Mouse (Mus musculus): Measurements from ENCODE around the gene 8030474K03Rik.
"Not testable (repeated sequence)": the region's sequence is repeated elsewhere in the genome, so short reads cannot be mapped to it uniquely, and the experiment has no call there.

The 8030474K03Rik gene

DNA sequence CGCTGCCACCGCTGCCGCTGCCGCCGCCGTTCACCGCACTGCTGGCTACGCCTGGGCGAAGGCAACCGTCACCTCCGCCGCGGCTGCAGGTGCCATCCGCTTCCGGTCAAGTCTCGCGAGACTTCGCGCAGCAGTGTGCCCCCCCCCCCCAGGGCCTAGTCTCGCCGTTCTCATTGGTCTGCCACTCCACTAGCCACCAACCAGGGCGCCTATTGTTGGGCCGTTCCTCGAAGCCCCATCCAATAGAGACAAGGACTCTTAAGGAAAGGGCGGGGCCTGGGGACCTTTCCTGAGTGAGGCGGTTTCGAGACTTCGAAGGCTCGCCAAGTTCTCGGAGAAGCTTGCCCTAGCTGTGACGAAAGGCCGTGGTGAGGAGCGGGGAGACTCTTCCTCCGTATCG is at the start of gene 8030474K03Rik, which contains the start of gene Gm4779:
Gene 8030474K03Rik (plus strand): TSS at position 315 of the 400 bp plus-strand sequence.
Gene Gm4779 (minus strand): TSS at position 82 of the 400 bp plus-strand sequence.
- DNase-seq (ENCODE audit: inconsistent age in 2 of 2, low spot score in 1 of 2) = no peak

DNA sequence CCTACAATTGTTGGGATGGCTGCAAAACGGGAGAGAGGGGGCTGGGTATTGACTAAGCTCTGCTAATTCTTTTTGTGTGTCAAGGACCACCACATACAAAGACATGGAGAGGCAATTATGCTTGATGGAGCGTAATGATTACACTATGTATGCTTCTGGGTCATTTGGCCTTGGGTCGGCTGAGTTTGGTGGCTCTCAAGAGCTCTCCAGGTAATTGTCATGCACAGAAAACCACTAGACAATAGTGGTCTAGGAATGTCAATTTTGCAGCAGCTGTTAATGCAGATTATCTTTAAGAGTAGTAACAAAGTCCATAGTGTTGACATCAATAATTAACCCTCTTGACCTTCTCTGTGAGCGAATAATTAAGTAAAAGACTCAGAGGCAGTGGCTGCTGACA is 44.3 kb upstream of the 8030474K03Rik start:
- no peak for DNase-seq (ENCODE audit: inconsistent age in 2 of 2, low spot score in 1 of 2)

DNA sequence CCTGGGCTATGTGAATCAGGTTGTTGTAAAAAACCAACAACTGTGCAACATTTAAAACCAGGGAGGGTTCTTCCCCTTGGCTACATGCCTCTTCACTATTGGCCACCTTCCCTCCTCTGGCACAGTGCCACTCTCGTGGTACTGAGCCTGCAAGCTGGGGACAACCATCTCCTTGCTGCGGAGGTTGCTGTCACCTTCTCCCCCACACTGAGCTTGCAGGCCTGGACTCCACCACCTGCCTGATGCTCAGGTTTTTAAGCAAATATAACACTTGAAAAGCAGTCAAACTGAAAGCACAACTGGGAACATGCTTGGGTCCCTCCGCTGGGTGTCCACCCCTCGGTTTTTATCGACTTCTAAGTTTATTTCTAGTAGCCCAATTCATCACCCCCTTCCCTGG is 40.0 kb upstream of the 8030474K03Rik start:
- DNase-seq (ENCODE audit: inconsistent age in 2 of 2, low spot score in 1 of 2) = no peak

DNA sequence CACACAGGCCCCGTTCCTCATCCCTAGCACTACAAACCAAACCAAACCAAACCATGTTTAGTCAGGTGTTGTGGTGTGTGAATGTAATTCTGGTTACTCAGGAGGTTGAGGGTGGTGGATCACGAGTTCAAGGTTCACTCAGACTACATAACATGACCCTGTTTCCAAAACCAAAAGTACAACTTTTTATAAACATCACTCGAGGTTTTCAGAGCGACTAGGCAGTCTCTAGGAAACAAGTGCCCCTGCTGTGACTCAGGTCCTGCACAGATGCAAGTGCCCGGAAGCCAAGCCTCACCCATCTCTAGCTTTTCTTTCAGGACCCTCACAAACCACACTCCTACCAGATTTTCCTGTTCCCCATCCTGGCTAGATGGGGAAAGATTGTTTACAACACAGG is 29.8 kb upstream of the 8030474K03Rik start:
- DNase-seq (ENCODE audit: inconsistent age in 2 of 2, low spot score in 1 of 2) = no peak

DNA sequence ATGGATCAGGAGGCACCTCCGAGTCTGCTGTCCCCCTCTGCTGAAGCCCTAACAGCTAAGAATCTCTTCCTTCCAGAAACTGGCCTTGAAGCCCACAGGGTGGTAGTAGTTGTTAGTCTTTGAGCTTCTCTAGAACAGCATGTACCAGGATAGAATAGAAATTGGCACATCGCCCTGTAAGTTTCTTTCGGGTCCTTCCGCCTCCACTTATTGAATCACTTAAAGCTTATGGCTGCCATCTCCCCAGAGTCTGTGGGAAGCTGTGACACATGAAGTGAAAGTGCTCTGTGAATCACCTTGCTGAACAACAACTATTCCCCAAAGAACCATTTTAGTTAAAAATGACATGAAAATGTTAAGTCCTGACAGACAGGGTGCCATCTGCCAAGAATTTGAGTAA is 29.3 kb upstream of the 8030474K03Rik start:
- peak in 1 of 2 experiments; percentile 20 for DNase-seq (ENCODE audit: inconsistent age in 2 of 2, low spot score in 1 of 2)

DNA sequence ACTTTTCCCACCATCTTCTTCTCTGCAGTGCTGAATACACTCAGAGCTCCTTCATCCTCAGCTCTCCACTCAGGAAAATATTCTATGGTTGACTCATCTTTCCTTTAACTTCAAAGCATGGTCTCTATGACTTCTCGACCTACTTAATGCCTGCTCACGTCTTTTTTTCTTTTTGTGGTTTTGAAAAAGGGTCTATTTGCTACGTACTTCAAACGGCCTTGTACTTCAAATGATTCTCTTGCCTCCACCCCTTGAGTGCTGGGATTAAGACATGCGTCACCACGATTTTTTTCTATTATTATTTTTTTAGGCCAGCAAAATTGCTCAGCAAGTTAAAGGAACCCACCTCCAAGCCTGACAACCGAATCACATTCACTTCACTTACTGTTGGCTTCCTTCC is 27.2 kb upstream of the 8030474K03Rik start:
- peak in 1 of 2 experiments; percentile 7 for DNase-seq (ENCODE audit: inconsistent age in 2 of 2, low spot score in 1 of 2)

DNA sequence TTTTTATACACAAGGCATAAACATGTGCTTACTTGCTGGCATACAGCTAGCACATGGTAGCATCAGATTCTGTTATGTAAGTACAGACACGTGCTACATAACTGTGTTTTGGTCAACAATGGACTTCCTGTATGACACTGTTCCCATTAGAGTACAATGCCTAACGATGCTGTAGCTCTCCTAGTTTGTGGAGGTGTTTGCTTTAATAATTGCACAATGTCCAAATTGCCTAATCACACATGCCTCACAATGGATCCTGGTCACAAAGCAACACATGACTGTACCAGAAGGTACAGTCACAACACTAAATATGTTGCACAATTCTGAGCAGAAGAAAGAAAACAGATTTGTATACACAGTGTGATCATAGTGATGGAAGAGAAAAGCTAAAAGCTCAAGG is 25.0 kb upstream of the 8030474K03Rik start:
- no peak for DNase-seq (ENCODE audit: inconsistent age in 2 of 2, low spot score in 1 of 2)

DNA sequence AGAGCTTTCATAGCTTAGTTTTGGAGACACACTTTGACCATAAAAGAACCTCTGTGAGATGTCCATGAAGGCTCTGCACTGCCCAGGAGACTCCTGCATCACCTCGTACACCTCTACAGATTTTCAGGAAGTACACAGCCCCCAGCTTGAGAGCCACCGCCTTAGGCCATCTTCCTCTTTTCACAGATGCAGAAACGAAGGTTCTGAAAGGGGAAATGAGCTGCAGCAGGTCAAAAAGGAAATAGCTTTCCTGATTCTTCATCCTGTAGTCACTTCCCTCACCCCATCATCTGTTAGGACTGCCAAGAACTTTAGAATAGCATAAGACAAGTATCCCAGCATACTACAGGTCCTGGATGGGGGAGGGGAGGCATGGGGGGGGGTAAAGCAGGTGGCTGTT is 24.1 kb upstream of the 8030474K03Rik start:
- DNase-seq (ENCODE audit: inconsistent age in 2 of 2, low spot score in 1 of 2) = no peak

DNA sequence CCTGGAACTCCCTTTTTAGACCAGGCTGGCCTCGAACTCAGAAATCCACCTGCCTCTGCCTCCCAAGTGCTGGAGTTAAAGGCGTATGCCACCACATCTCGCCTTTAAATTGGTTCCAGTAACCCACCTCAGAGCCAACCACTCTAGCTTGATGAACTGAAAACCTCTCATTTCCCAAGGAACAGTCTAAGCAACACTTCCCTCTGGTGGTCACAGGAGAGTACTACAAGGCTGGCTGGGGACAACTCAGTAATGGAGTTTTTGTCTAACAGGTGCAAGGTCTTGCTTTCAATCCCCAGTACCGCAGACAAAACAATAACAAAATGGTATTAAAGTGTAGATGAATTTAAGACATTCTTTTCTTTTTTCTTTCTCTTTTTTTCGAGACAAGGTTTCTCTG is 22.4 kb upstream of the 8030474K03Rik start:
- peak; percentile 39 to 82 for DNase-seq (ENCODE audit: inconsistent age in 2 of 2, low spot score in 1 of 2)

DNA sequence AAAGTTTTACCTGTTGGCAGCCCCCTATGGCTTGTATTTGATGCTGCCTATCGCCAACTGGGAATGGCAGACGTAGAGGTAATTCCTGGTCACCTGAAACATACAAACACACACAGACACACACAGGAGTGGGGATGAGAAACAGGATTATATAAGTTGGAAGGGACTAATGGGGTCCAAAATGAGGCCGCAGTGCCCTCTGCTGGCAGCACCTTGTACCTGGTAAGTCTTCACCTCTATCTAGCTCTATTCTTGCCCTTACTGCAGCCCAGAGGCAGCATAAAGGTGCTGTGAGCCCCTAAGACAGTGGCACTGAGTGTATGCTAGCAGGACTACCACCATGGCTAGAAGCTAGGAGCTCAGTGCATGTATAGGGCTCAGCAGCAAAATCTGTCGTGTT is 2.9 kb upstream of the 8030474K03Rik start:
- DNase-seq (ENCODE audit: inconsistent age in 2 of 2, low spot score in 1 of 2) = peak; percentile 37 to 81

DNA sequence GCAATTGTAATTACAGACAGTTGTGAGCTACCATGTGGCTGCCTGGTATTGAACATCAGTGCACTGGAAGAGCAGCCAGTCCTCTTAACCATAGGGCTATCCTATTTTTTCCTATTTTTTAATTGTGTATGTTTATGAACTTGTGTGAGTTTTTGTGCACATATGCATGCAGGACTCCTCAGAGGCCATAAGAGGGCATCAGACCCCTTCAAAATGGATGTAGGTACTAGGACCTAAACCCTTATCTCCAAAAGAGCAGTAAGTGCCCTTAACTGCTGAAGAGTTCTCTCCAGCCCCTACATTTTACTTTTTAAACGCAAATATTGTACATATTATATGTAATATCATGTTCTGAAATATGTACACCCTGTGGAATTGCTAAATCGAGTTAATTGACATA is 11.1 kb downstream of the 8030474K03Rik start:
- peak in 1 of 2 experiments; percentile 48 for DNase-seq (ENCODE audit: inconsistent age in 2 of 2, low spot score in 1 of 2)

DNA sequence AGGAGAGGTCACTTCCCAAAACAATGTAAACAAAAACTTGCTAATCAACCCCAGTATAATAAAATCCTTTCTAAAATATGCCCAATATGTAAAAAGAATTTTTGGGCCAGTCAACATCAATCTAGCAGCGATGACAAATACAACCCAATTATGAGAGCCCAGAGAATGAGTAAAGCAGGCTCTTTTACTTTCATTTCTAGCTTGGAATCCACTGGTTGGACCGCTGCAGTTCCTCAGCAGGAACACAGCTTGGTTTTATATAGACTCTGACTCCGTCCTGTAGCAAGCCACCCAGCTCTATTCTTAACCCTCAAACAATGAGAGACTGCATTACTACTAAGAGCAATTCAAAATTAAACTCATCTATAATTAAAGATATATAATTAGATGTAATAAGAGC is 17.3 kb downstream of the 8030474K03Rik start:
- no peak for DNase-seq (ENCODE audit: inconsistent age in 2 of 2, low spot score in 1 of 2)

DNA sequence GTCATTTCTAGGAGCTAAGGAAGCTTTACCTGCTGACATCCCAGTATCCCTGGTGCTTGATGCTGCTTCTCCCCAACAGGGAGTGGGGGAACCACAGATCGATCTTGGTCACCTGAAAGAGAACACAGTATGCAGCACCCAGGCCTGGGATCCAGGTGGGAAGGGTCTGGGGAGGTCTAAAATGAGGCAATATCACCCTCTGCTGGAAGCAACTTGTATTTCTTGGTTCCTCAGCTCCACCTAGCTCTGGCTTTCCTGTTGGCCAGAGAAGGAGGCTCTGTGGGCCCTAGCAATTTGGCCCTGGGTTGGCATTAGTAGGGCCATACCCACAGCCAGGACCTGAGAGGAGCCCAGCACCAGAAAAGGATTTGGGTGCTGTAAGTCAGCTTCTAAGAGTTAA is 24.7 kb downstream of the 8030474K03Rik start:
- DNase-seq (ENCODE audit: inconsistent age in 2 of 2, low spot score in 1 of 2) = peak in 1 of 2 experiments; percentile 37

DNA sequence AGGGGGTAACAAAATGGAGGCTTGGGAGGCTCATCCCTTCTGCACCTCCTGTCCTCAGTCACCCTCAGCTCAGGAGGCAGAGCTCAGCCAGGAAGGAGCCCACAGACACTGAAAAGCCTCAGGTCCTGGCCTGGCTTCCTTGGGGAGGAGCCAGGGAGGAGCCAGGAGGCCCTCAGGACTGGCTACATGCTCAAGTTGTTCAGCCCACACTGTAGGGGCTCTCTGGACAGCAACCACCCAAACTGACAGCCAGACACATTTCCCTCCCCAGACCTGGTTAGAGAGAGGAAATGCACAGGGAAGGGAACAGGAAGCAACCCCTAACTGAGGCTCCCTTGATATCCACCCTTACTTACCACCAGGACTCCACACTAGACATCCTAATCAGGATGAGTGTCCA is 25.5 kb downstream of the 8030474K03Rik start:
- not testable (repeated sequence) for DNase-seq (ENCODE audit: inconsistent age in 2 of 2, low spot score in 1 of 2)

DNA sequence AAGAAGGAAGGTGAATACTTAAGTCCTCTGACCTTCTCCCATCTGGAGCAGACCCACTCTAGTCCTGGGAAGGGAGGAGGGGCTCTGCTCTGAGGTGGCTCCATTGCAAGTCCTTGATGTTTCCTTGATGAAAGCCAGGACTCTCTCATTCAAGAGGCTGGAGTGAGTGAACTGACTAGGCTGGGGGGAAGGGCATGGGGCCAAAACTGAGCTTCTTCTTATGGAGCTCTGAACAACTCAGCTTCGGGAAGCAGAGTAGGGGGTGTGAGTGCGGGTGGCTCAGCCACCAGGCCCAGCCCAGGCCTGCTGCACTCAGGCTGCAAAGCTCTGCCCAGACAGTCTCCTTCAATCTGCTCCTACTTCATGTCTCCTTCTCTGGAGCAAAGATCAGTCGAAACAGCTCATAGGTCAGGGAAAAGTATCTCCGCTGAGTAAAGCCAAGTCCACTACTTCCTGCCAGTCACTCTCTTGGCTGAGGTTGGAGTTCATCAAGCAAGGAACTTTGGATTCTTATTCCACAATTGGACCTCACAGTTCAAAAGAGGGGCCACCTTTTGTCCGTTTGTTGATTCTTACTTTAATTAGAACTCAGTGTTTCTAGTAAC is 52.8 kb downstream of the 8030474K03Rik start:
- peak in 1 of 2 experiments; percentile 36 for DNase-seq (ENCODE audit: inconsistent age in 2 of 2, low spot score in 1 of 2)
